Mouse (Mus musculus) neutrophil, adult 5-6 weeks (primary cell): Measurements from ENCODE around the gene Fbxo33. TPM values are rescaled to one million over a fixed set of nuclear protein-coding genes. Genes with fewer than 3 reads are reported as not detected.
A peak's percentile ranks its signal among the peaks of the same experiment; 100 is the strongest.

Source experiments
- ATAC-seq: fragments of 151-379, 151-347 bp; 2 replicates; pipeline ENCODE4 v1.8.0; 2017; ENCODE audit warnings: mild to moderate bottlenecking, moderate TSS enrichment; ENCODE audit not compliant: insufficient number of reproducible peaks, poor library complexity, low FRiP score, severe bottlenecking; ENCODE audit errors: extremely low read depth
- total RNA-seq: library from RNA; stranded (forward); fragments of 200-1000 nt; gene quantifications from 2 replicates; pipeline ENCODE4 v1.2.3, GENCODE M21; 2017

Fbxo33 gene
- total RNA-seq, 1 experiment from 2014 or later: 65.1 TPM

- ATAC-seq: peak; percentile 78
Observed at GRCm38 (mm10) chr12:59206208-59206999, 13.1 kb downstream of the Fbxo33 start.

- no peak for ATAC-seq
Observed at GRCm38 (mm10) chr12:59205571-59205970, 14.0 kb downstream of the Fbxo33 start.

- no peak for ATAC-seq
Observed at GRCm38 (mm10) chr12:59199361-59199760, 20.2 kb downstream of the Fbxo33 start.

- ATAC-seq: no peak
Observed at GRCm38 (mm10) chr12:59198750-59199149, 20.8 kb downstream of the Fbxo33 start.

- ATAC-seq: no peak
Observed at GRCm38 (mm10) chr12:59195941-59196340, 23.6 kb downstream of the Fbxo33 start.

GRCm38 (mm10) chr12:59195065-59195464 lies 24.5 kb downstream of the Fbxo33 start:
- no peak for ATAC-seq

GRCm38 (mm10) chr12:59194341-59195003 lies 25.1 kb downstream of the Fbxo33 start:
- ATAC-seq: no peak

- ATAC-seq: no peak
Observed at GRCm38 (mm10) chr12:59193637-59194036, 25.9 kb downstream of the Fbxo33 start.

GRCm38 (mm10) chr12:59188086-59188682 lies 31.3 kb downstream of the Fbxo33 start:
- ATAC-seq: no peak

GRCm38 (mm10) chr12:59177814-59178213 lies 41.7 kb downstream of the Fbxo33 start:
- ATAC-seq: no peak

- ATAC-seq: peak; percentile 41; the same call in 1 of the 2 replicates
Observed at GRCm38 (mm10) chr12:59169935-59170334, 49.6 kb downstream of the Fbxo33 start.

- ATAC-seq: no peak
Observed at GRCm38 (mm10) chr12:59166557-59166956, 53.0 kb downstream of the Fbxo33 start.

GRCm38 (mm10) chr12:59164522-59164921 lies 55.0 kb downstream of the Fbxo33 start:
- no peak for ATAC-seq

- ATAC-seq: no peak
Observed at GRCm38 (mm10) chr12:59162797-59163196, 56.7 kb downstream of the Fbxo33 start.

GRCm38 (mm10) chr12:59161091-59161490 lies 58.4 kb downstream of the Fbxo33 start:
- ATAC-seq: no peak

Other genes with a start within 250 kb of the Fbxo33 start
- 22.6 and 31.1 TPM in 2 replicates for gene Sec23a, start 207.7 kb downstream of the Fbxo33 start, total RNA-seq
- 9.1 and 13.5 TPM in 2 replicates for gene Gemin2, start 206.3 kb downstream of the Fbxo33 start, total RNA-seq
- 59.7 and 81.9 TPM in 2 replicates for gene Trappc6b, start 158.3 kb downstream of the Fbxo33 start, total RNA-seq
- 122 and 141 TPM in 2 replicates for gene Pnn, start 152.8 kb downstream of the Fbxo33 start, total RNA-seq
- 319 and 342 TPM in 2 replicates for gene Mia2, start 123.9 kb downstream of the Fbxo33 start, total RNA-seq